Mouse (Mus musculus) liver, embryonic 11.5 days (tissue): ENCODE data around the gene Thpo. TPM values are rescaled to one million over a fixed set of nuclear protein-coding genes. Genes with fewer than 3 reads are reported as not detected.

Source experiments
- ATAC-seq: fragments of 200-750 bp; cut with Nextera tagmentation; replicated peaks from 2 replicates; pipeline ENCODE4 v1.8.0; 2017; ENCODE audit warnings: moderate number of reproducible peaks, mild to moderate bottlenecking, moderate TSS enrichment, moderate library complexity; ENCODE audit not compliant: low FRiP score
- DNase-seq: peaks from one replicate; pipeline ENCODE4 v3.0.0-alpha.2; 2017; ENCODE audit warnings: low spot score
- H3K27ac ChIP-seq: fragments of 300-500 bp; sonication (generic); 2 replicates; pipeline ENCODE4 v1.5.1; 2014; ENCODE audit warnings: mild to moderate bottlenecking, low read depth, low read length, control low read depth
- H3K27me3 ChIP-seq: fragments of 300-500 bp; sonication (generic); replicated peaks from 2 replicates; pipeline ENCODE4 v1.6.1; 2014; ENCODE audit warnings: low read length, mixed read lengths; ENCODE audit not compliant: control insufficient read depth, insufficient read depth
- H3K36me3 ChIP-seq: fragments of 300-500 bp; sonication (generic); 2 replicates; pipeline ENCODE4 v1.6.1; 2014; ENCODE audit warnings: mild to moderate bottlenecking, low read length, moderate library complexity, mixed read lengths; ENCODE audit not compliant: control insufficient read depth, insufficient read depth
- H3K4me1 ChIP-seq: fragments of 300-500 bp; sonication (generic); replicated peaks from 2 replicates; pipeline ENCODE4 v1.6.1; 2014; ENCODE audit warnings: low read length, mixed read lengths; ENCODE audit not compliant: control insufficient read depth, insufficient read depth
- H3K4me2 ChIP-seq: fragments of 300-500 bp; sonication (generic); 2 replicates; pipeline ENCODE4 v1.6.1; 2014; ENCODE audit warnings: mild to moderate bottlenecking, control low read depth, moderate library complexity
- H3K4me3 ChIP-seq: fragments of 300-500 bp; sonication (generic); 2 replicates; pipeline ENCODE4 v1.5.1; 2014; ENCODE audit warnings: low read depth, low read length, control low read depth
- H3K9ac ChIP-seq: fragments of 300-500 bp; sonication (generic); 2 replicates; pipeline ENCODE4 v1.6.1; 2014; ENCODE audit warnings: low read depth, low read length, control low read depth
- H3K9me3 ChIP-seq: fragments of 300-500 bp; sonication (generic); 2 replicates; pipeline ENCODE4 v1.6.1; 2016; ENCODE audit warnings: low read length, inconsistent platforms, mixed read lengths; ENCODE audit not compliant: control insufficient read depth
- WGBS: fragments of 180-500 bp; shearing (Covaris S2); extraction: QIAGEN DNeasy Blood & Tissue Kit; methylation state at CpG from one replicate; pipeline ENCODE4 v1.1.7; 2014; 5-methylcytosine and 5-hydroxymethylcytosine counted together
- polyA plus RNA-seq: library from polyadenylated mRNA; unstranded; fragments of >200 nt; fragmentation: Nextera tagmentation; extraction: Ambion mirVana; gene quantifications from 2 replicates; pipeline ENCODE4 v1.2.1, GENCODE M21; 2014

Thpo gene
- polyA plus RNA-seq, 1 experiment from 2014 or later = 4.1 TPM

- no peaks in the 10 kb centered on the region for H3K36me3 ChIP-seq
- ATAC-seq (peak; percentile 5; the same call in 1 of the 2 replicates), DNase-seq (no peak)
- WGBS = 2% methylated on average over 30 of the region's 30 CpGs
- peak overlapping the region; percentile 64 for H3K4me2 ChIP-seq
- H3K9ac ChIP-seq = peak overlapping the region; percentile 56
- H3K4me1 ChIP-seq = peaks cover 3% of the 10 kb centered on the region; the same call in 1 of the 2 replicates
- H3K9me3 ChIP-seq = no peaks in the 10 kb centered on the region
- H3K27me3 ChIP-seq = peaks cover 62% of the 10 kb centered on the region
- H3K27ac ChIP-seq = peak overlapping the region; percentile 41; the same call in 1 of the 2 replicates
- H3K4me3 ChIP-seq = peak overlapping the region; percentile 50
Measured at GRCm38 (mm10) chr16:20732251-20732924, 1.9 kb downstream of the Thpo start.

GRCm38 (mm10) chr16:20731688-20732087 lies 2.6 kb downstream of the Thpo start:
- H3K27me3 ChIP-seq = peaks cover 64% of the 10 kb centered on the region
- DNase-seq (no peak), ATAC-seq (no peak)
- no peak overlapping the region for H3K9ac ChIP-seq
- peaks cover 3% of the 10 kb centered on the region; the same call in 1 of the 2 replicates for H3K4me1 ChIP-seq
- H3K4me3 ChIP-seq = no peak overlapping the region
- no peak overlapping the region for H3K27ac ChIP-seq
- H3K9me3 ChIP-seq = no peaks in the 10 kb centered on the region
- no peak overlapping the region for H3K4me2 ChIP-seq
- H3K36me3 ChIP-seq = no peaks in the 10 kb centered on the region
- WGBS = 54% methylated on average over 5 of the region's 5 CpGs

GRCm38 (mm10) chr16:20730293-20730711 lies 4.0 kb downstream of the Thpo start:
- 22% methylated on average over 5 of the region's 5 CpGs for WGBS
- H3K27ac ChIP-seq = peak overlapping the region; percentile 30; the same call in 1 of the 2 replicates
- ATAC-seq (peak; percentile 50; the same call in 1 of the 2 replicates), DNase-seq (no peak)
- H3K4me2 ChIP-seq = peak overlapping the region; percentile 23
- H3K36me3 ChIP-seq = no peaks in the 10 kb centered on the region
- H3K27me3 ChIP-seq = peaks cover 53% of the 10 kb centered on the region
- H3K4me1 ChIP-seq = peaks cover 3% of the 10 kb centered on the region; the same call in 1 of the 2 replicates
- no peak overlapping the region for H3K9ac ChIP-seq
- H3K9me3 ChIP-seq = no peaks in the 10 kb centered on the region
- H3K4me3 ChIP-seq = peak overlapping the region; percentile 27; the same call in 1 of the 2 replicates

- Histone ChIP-seq H3K4me2 (no peak overlapping the region), H3K4me1 (no peaks in the 10 kb centered on the region), H3K36me3 (no peaks in the 10 kb centered on the region), H3K27me3 (peaks cover 14% of the 10 kb centered on the region), H3K9ac (no peak overlapping the region), H3K27ac (no peak overlapping the region), H3K4me3 (no peak overlapping the region), H3K9me3 (no peaks in the 10 kb centered on the region)
- WGBS = 48% methylated on average over 1 of the region's 1 CpGs
- ATAC-seq (no peak), DNase-seq (no peak)
Measured at GRCm38 (mm10) chr16:20726384-20726783, 7.9 kb downstream of the Thpo start.

GRCm38 (mm10) chr16:20725750-20726149 lies 8.6 kb downstream of the Thpo start:
- no peaks in the 10 kb centered on the region for H3K4me1 ChIP-seq
- ATAC-seq (no peak), DNase-seq (no peak)
- H3K27me3 ChIP-seq = peaks cover 8% of the 10 kb centered on the region
- no peak overlapping the region for H3K9ac ChIP-seq
- no peak overlapping the region for H3K4me2 ChIP-seq
- no peak overlapping the region for H3K4me3 ChIP-seq
- H3K9me3 ChIP-seq = no peaks in the 10 kb centered on the region
- 72% methylated on average over 4 of the region's 4 CpGs for WGBS
- no peaks in the 10 kb centered on the region for H3K36me3 ChIP-seq
- H3K27ac ChIP-seq = no peak overlapping the region

GRCm38 (mm10) chr16:20725321-20725720 lies 9.0 kb downstream of the Thpo start:
- no peaks in the 10 kb centered on the region; the same call in 1 of the 2 replicates for H3K36me3 ChIP-seq
- H3K9me3 ChIP-seq = no peaks in the 10 kb centered on the region
- no peak overlapping the region for H3K4me2 ChIP-seq
- H3K27ac ChIP-seq = no peak overlapping the region
- no peak overlapping the region for H3K4me3 ChIP-seq
- no peak for DNase-seq
- peaks cover 5% of the 10 kb centered on the region for H3K27me3 ChIP-seq
- H3K4me1 ChIP-seq = no peaks in the 10 kb centered on the region
- 73% methylated on average over 7 of the region's 7 CpGs for WGBS
- no peak overlapping the region for H3K9ac ChIP-seq
- no peak for ATAC-seq

GRCm38 (mm10) chr16:20724338-20724748 lies 10.0 kb downstream of the Thpo start:
- no peak overlapping the region for H3K9ac ChIP-seq
- no peaks in the 10 kb centered on the region for H3K4me1 ChIP-seq
- H3K36me3 ChIP-seq = no peaks in the 10 kb centered on the region; the same call in 1 of the 2 replicates
- DNase-seq (no peak), ATAC-seq (peak; percentile 72)
- no peak overlapping the region for H3K4me3 ChIP-seq
- H3K27ac ChIP-seq = no peak overlapping the region
- 29% methylated on average over 5 of the region's 5 CpGs for WGBS
- H3K27me3 ChIP-seq = 0 out of 2 replicates have a peak, but pooled peaks cover 2% of the 10 kb centered on the region
- H3K4me2 ChIP-seq = no peak overlapping the region
- H3K9me3 ChIP-seq = no peaks in the 10 kb centered on the region

GRCm38 (mm10) chr16:20723247-20723646 lies 11.1 kb downstream of the Thpo start:
- Histone ChIP-seq H3K4me3 (no peak overlapping the region), H3K4me1 (peaks cover 4% of the 10 kb centered on the region; the same call in 1 of the 2 replicates), H3K36me3 (no peaks in the 10 kb centered on the region; the same call in 1 of the 2 replicates), H3K4me2 (no peak overlapping the region), H3K9me3 (no peaks in the 10 kb centered on the region), H3K27me3 (0 out of 2 replicates have a peak, but pooled peaks cover 2% of the 10 kb centered on the region), H3K27ac (no peak overlapping the region), H3K9ac (no peak overlapping the region)
- DNase-seq (no peak), ATAC-seq (no peak)
- WGBS = 48% methylated on average over 4 of the region's 4 CpGs

- Histone ChIP-seq H3K9ac (no peak overlapping the region), H3K4me1 (peaks cover 4% of the 10 kb centered on the region; the same call in 1 of the 2 replicates), H3K9me3 (no peaks in the 10 kb centered on the region), H3K4me3 (no peak overlapping the region), H3K4me2 (no peak overlapping the region), H3K27ac (no peak overlapping the region), H3K36me3 (no peaks in the 10 kb centered on the region; the same call in 1 of the 2 replicates), H3K27me3 (0 out of 2 replicates have a peak, but pooled peaks cover 2% of the 10 kb centered on the region)
- DNase-seq (no peak), ATAC-seq (no peak)
- WGBS = 67% methylated on average over 4 of the region's 4 CpGs
Measured at GRCm38 (mm10) chr16:20722736-20723135, 11.6 kb downstream of the Thpo start.
